Mouse (Mus musculus): Measurements from ENCODE around the gene Thsd4. TPM values are rescaled to one million over a fixed set of nuclear protein-coding genes. Genes with fewer than 3 reads are reported as not detected.

The Thsd4 gene
- polyA plus RNA-seq, 1 experiment from 2014 or later = 6.4 TPM

DNA sequence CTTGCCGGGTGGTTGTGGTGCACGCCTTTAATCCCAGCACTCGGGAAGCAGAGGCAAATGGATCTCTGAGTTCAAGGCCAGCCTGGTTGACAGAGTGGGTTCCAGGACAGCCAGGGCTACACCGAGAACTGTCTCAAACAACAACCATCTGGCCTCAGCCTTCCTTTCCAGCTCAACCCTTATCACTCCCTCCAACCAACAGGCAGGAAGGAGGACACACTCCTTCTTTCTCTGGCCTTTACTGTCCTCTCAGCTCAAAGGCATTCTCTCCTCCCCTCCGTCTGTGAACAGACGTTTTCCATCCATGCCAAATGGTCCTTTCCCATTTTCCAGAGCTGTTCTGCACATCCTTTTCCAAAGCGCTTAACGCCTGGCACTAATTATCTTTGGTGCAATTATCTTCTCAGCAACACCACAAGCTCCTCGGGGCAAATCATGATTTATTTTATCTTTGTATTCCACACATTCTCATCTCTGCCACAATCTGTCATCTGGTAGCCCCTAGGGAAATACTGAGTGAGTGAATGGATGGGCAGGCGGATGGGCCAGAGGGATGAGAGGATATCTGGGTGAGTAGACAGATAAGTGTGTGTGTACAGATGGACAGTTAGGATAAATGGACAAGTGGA, 80.5 kb downstream of the Thsd4 start:
- ATAC-seq (ENCODE audit: low FRiP score) (no peak), DNase-seq (ENCODE audit: low spot score) (peak; percentile 44)
- Histone ChIP-seq H3K9ac (no peak overlapping the region), H3K4me3 (replicated peaks; ENCODE audit: low read length) (no peak overlapping the region), H3K27me3 (ENCODE audit: control insufficient read depth, insufficient read depth, low read length) (no peaks in the 10 kb centered on the region), H3K4me2 (replicated peaks) (no peak overlapping the region), H3K36me3 (replicated peaks; ENCODE audit: control insufficient read depth, insufficient read depth) (no peaks in the 10 kb centered on the region), H3K27ac (no peak overlapping the region), H3K9me3 (ENCODE audit: control insufficient read depth, low read length) (no peaks in the 10 kb centered on the region), H3K4me1 (replicated peaks; ENCODE audit: control insufficient read depth, insufficient read depth, low read length) (no peaks in the 10 kb centered on the region)
- WGBS = 60% methylated on average over 10 of the region's 10 CpGs

DNA sequence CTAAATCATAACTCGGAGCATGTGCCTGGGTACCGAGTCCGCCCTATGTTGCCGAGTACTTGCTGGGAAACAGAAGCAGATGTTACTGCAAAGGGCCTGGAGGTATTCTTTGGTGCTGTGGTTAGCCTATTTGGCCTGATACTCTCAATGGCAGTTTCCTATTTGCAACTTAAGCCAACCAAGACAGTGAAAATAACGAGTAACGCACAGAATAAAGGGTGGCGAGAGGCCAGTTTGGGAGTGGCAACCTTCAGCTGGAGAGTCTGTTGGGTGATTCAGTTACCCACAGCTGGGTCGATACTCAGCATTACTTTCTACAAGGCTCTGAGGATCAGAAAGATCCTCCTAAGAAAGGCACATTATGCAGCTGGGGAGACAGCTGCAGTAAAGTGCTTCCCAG, 81.3 kb downstream of the Thsd4 start:
- Histone ChIP-seq H3K9ac (no peak overlapping the region), H3K4me3 (replicated peaks; ENCODE audit: low read length) (no peak overlapping the region), H3K27ac (no peak overlapping the region), H3K36me3 (replicated peaks; ENCODE audit: control insufficient read depth, insufficient read depth) (no peaks in the 10 kb centered on the region), H3K9me3 (ENCODE audit: control insufficient read depth, low read length) (no peaks in the 10 kb centered on the region), H3K4me2 (replicated peaks) (no peak overlapping the region), H3K4me1 (replicated peaks; ENCODE audit: control insufficient read depth, insufficient read depth, low read length) (no peaks in the 10 kb centered on the region), H3K27me3 (ENCODE audit: control insufficient read depth, insufficient read depth, low read length) (no peaks in the 10 kb centered on the region)
- ATAC-seq (ENCODE audit: low FRiP score) (no peak), DNase-seq (ENCODE audit: low spot score) (no peak)
- whole genome bisulfite sequencing = 89% methylated on average over 8 of the region's 8 CpGs

DNA sequence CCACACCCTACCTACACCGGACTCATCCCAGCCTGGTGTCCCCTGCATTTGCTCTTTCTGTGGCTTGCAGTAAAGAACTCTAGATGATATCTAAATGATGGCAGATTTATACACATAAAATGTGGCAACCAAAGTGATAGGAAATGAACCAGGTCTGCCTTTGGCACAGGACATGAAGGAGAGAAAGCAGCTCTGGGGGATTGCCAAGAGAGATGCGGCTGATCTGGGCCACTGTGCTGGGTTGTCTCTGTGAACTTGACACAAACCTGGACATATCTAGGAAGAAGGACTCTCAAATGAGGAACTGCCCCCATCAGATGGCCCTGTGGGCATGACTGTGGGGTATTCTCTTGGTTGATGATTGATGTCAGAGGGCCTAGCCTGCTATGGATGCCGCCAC, 85.6 kb downstream of the Thsd4 start:
- no peak for ATAC-seq (ENCODE audit: low FRiP score)
- no peaks in the 10 kb centered on the region for H3K27me3 ChIP-seq (ENCODE audit: control insufficient read depth, insufficient read depth, low read length)
- WGBS = 91% methylated on average over 3 of the region's 3 CpGs
- H3K4me1 ChIP-seq (replicated peaks; ENCODE audit: control insufficient read depth, insufficient read depth, low read length) = no peaks in the 10 kb centered on the region
- no peaks in the 10 kb centered on the region for H3K9me3 ChIP-seq (ENCODE audit: control insufficient read depth, low read length)
- DNase-seq (ENCODE audit: low spot score) = no peak
- H3K4me2 ChIP-seq (replicated peaks) = no peak overlapping the region
- no peak overlapping the region for H3K4me3 ChIP-seq (replicated peaks; ENCODE audit: low read length)
- no peak overlapping the region for H3K9ac ChIP-seq
- H3K36me3 ChIP-seq (replicated peaks; ENCODE audit: control insufficient read depth, insufficient read depth) = no peaks in the 10 kb centered on the region
- no peak overlapping the region for H3K27ac ChIP-seq

DNA sequence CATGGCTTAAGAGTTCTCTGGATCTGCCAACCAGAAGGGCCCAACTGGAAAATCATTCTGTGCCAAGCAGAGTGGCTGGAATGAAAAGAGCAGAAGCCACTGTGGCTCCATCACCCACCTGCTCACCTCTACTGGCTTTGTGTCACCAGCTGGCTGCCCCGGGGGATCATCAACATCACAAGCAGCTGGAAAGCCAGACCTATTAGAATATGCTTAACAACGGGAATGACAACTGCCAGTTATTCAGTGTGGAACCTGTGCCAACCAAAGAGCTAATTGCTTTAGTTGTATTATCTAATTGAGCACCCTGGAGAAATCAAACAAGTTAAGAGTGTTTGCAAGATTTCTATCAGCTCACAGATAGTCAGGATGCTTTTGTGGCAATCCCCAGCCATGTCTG, 87.8 kb downstream of the Thsd4 start:
- WGBS = 16% methylated on average over 2 of the region's 2 CpGs

GRCm38 (mm10) chr9:60431924-60432323, 89.9 kb downstream of the Thsd4 start:
- WGBS = 87% methylated on average over 4 of the region's 4 CpGs
- ATAC-seq (ENCODE audit: low FRiP score) (no peak), DNase-seq (ENCODE audit: low spot score) (no peak)
- Histone ChIP-seq H3K36me3 (replicated peaks; ENCODE audit: control insufficient read depth, insufficient read depth) (no peaks in the 10 kb centered on the region), H3K27me3 (ENCODE audit: control insufficient read depth, insufficient read depth, low read length) (no peaks in the 10 kb centered on the region), H3K4me1 (replicated peaks; ENCODE audit: control insufficient read depth, insufficient read depth, low read length) (no peaks in the 10 kb centered on the region), H3K4me2 (replicated peaks) (no peak overlapping the region), H3K27ac (no peak overlapping the region), H3K4me3 (replicated peaks; ENCODE audit: low read length) (no peak overlapping the region), H3K9ac (no peak overlapping the region), H3K9me3 (ENCODE audit: control insufficient read depth, low read length) (no peaks in the 10 kb centered on the region)

More for the DNA sequence above, 87.8 kb downstream of the Thsd4 start:
- H3K36me3 ChIP-seq (replicated peaks; ENCODE audit: control insufficient read depth, insufficient read depth) = no peaks in the 10 kb centered on the region
- no peaks in the 10 kb centered on the region for H3K27me3 ChIP-seq (ENCODE audit: control insufficient read depth, insufficient read depth, low read length)
- no peak overlapping the region for H3K9ac ChIP-seq
- DNase-seq (ENCODE audit: low spot score) = no peak
- H3K4me1 ChIP-seq (replicated peaks; ENCODE audit: control insufficient read depth, insufficient read depth, low read length) = no peaks in the 10 kb centered on the region
- H3K4me3 ChIP-seq (replicated peaks; ENCODE audit: low read length) = no peak overlapping the region
- no peaks in the 10 kb centered on the region for H3K9me3 ChIP-seq (ENCODE audit: control insufficient read depth, low read length)
- H3K4me2 ChIP-seq (replicated peaks) = no peak overlapping the region
- H3K27ac ChIP-seq = no peak overlapping the region
- no peak for ATAC-seq (ENCODE audit: low FRiP score)

- Histone ChIP-seq H3K36me3 (replicated peaks; ENCODE audit: control insufficient read depth, insufficient read depth) (no peaks in the 10 kb centered on the region), H3K9me3 (ENCODE audit: control insufficient read depth, low read length) (no peaks in the 10 kb centered on the region), H3K9ac (no peak overlapping the region), H3K4me1 (replicated peaks; ENCODE audit: control insufficient read depth, insufficient read depth, low read length) (no peaks in the 10 kb centered on the region), H3K4me3 (replicated peaks; ENCODE audit: low read length) (no peak overlapping the region), H3K27ac (no peak overlapping the region), H3K4me2 (replicated peaks) (no peak overlapping the region), H3K27me3 (ENCODE audit: control insufficient read depth, insufficient read depth, low read length) (no peaks in the 10 kb centered on the region)
- 52% methylated on average over 4 of the region's 4 CpGs for WGBS
- DNase-seq (ENCODE audit: low spot score) (no peak), ATAC-seq (ENCODE audit: low FRiP score) (no peak)
Observed at GRCm38 (mm10) chr9:60430017-60430416, 91.8 kb downstream of the Thsd4 start.

GRCm38 (mm10) chr9:60414076-60414755, 107.6 kb downstream of the Thsd4 start:
- no peak overlapping the region for H3K9ac ChIP-seq
- DNase-seq (ENCODE audit: low spot score) (no peak), ATAC-seq (ENCODE audit: low FRiP score) (no peak)
- H3K36me3 ChIP-seq (replicated peaks; ENCODE audit: control insufficient read depth, insufficient read depth) = no peaks in the 10 kb centered on the region
- 0 out of 2 replicates have a peak, but pooled peaks cover 5% of the 10 kb centered on the region for H3K4me1 ChIP-seq (replicated peaks; ENCODE audit: control insufficient read depth, insufficient read depth, low read length)
- H3K4me3 ChIP-seq (replicated peaks; ENCODE audit: low read length) = no peak overlapping the region
- H3K4me2 ChIP-seq (replicated peaks) = no peak overlapping the region
- no peaks in the 10 kb centered on the region for H3K9me3 ChIP-seq (ENCODE audit: control insufficient read depth, low read length)
- no peaks in the 10 kb centered on the region for H3K27me3 ChIP-seq (ENCODE audit: control insufficient read depth, insufficient read depth, low read length)
- H3K27ac ChIP-seq = no peak overlapping the region
- WGBS = 26% methylated on average over 4 of the region's 4 CpGs

DNA sequence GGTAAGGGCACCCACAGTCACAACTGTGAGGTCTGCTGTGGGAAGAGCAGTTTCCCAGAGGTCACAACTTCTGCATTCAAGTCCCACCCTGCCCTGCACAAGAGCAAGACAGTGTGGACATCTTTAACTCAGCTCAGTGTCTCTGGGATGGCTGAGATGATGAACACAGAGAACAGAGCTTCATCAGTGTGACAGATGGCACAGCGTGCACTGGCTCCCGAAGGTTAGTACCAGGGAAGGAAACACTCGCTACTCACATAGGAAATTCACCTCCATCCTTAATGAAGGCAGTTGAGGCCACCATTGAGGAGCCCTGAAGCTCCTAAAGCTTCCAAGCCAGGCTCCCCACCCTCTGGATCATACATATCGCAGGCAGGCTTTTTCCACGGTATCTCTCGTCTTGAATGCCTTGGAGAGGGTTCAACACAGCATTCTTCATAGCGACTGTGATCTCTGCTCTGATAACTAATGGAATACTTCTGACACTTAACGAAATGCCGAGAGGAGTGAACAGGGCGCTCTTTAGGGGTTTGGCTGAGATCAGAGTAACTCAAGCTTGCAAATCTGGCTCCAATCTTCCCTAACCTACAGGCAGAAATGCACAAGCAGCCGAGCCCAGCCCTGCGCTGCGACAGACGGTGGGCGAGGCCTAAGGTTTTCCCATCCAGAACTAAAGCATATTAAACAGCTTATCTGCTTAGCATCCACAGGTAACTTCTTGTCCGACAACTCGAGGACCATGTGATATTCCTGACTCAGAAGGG, 110.8 kb downstream of the Thsd4 start:
- Histone ChIP-seq H3K27ac (no peak overlapping the region), H3K4me2 (replicated peaks) (no peak overlapping the region), H3K27me3 (ENCODE audit: control insufficient read depth, insufficient read depth, low read length) (no peaks in the 10 kb centered on the region), H3K9me3 (ENCODE audit: control insufficient read depth, low read length) (no peaks in the 10 kb centered on the region), H3K36me3 (replicated peaks; ENCODE audit: control insufficient read depth, insufficient read depth) (no peaks in the 10 kb centered on the region), H3K9ac (no peak overlapping the region), H3K4me3 (replicated peaks; ENCODE audit: low read length) (no peak overlapping the region), H3K4me1 (replicated peaks; ENCODE audit: control insufficient read depth, insufficient read depth, low read length) (0 out of 2 replicates have a peak, but pooled peaks cover 5% of the 10 kb centered on the region)
- no peak for ATAC-seq (ENCODE audit: low FRiP score)
- DNase-seq (ENCODE audit: low spot score) = no peak
- WGBS = 79% methylated on average over 17 of the region's 17 CpGs

GRCm38 (mm10) chr9:60407374-60407773, 114.5 kb downstream of the Thsd4 start:
- 23% methylated on average over 1 of the region's 1 CpGs for WGBS
- Histone ChIP-seq H3K36me3 (replicated peaks; ENCODE audit: control insufficient read depth, insufficient read depth) (no peaks in the 10 kb centered on the region), H3K4me3 (replicated peaks; ENCODE audit: low read length) (no peak overlapping the region), H3K4me1 (replicated peaks; ENCODE audit: control insufficient read depth, insufficient read depth, low read length) (0 out of 2 replicates have a peak, but pooled peaks cover 5% of the 10 kb centered on the region), H3K9me3 (ENCODE audit: control insufficient read depth, low read length) (no peaks in the 10 kb centered on the region), H3K4me2 (replicated peaks) (no peak overlapping the region), H3K27ac (no peak overlapping the region), H3K9ac (no peak overlapping the region), H3K27me3 (ENCODE audit: control insufficient read depth, insufficient read depth, low read length) (no peaks in the 10 kb centered on the region)
- peak; percentile 38 for DNase-seq (ENCODE audit: low spot score)
- no peak for ATAC-seq (ENCODE audit: low FRiP score)

Measured in hindbrain, embryonic 14.5 days (tissue).